Mouse (Mus musculus) embryonic fibroblast, embryonic 13.5 days (primary cell): ENCODE measurements at regions not wholly inside any gene's neighbourhood (a gene's known extent, or its start where the extent isn't known, plus 50 kb on each side); places are given as distances from the start of the nearest gene placed in this dataset.

Experiments
- CTCF ChIP-seq: IDR thresholded peaks from 2 replicates; pipeline ENCODE4 v1.5.1; 2011; ENCODE audit warnings: mild to moderate bottlenecking, control low read depth, low read length, moderate library complexity, borderline replicate concordance; ENCODE audit not compliant: insufficient read depth
- POLR2A ChIP-seq: IDR thresholded peaks from 2 replicates; pipeline ENCODE4 v1.6.1; 2011; ENCODE audit warnings: low read depth, mild to moderate bottlenecking, control low read depth, low read length, moderate library complexity

DNA sequence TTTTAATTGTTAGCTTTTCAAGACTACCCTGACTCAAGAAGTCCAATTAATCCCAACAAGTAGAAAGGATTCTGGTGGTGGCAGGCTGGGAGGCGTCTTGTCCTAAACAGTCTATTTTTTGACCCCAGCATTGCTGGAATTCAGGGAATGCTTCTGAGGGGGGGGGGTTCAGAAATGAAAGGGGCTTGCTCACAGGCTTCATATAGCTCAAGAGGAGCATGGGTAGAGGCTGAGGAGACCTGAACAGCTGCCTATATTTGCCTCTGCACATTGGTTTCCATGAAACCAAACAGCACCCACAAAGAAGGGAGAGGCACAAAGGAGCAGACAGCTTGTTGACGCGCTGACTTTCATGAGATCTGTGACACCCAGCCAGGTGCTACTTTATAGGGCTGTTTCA, 247.3 kb downstream of the Fgf9 start:
- no peak for TF ChIP-seq CTCF
- TF ChIP-seq POLR2A = no peak
